Mouse (Mus musculus) layer of hippocampus, adult 9-10 months (tissue): ENCODE data around the gene Pik3cd.

ENCODE experiments used
- DNase-seq: peaks from one replicate; pipeline ENCODE4 v3.0.0; 2022; ENCODE audit warnings: low spot score

The Pik3cd gene

DNA sequence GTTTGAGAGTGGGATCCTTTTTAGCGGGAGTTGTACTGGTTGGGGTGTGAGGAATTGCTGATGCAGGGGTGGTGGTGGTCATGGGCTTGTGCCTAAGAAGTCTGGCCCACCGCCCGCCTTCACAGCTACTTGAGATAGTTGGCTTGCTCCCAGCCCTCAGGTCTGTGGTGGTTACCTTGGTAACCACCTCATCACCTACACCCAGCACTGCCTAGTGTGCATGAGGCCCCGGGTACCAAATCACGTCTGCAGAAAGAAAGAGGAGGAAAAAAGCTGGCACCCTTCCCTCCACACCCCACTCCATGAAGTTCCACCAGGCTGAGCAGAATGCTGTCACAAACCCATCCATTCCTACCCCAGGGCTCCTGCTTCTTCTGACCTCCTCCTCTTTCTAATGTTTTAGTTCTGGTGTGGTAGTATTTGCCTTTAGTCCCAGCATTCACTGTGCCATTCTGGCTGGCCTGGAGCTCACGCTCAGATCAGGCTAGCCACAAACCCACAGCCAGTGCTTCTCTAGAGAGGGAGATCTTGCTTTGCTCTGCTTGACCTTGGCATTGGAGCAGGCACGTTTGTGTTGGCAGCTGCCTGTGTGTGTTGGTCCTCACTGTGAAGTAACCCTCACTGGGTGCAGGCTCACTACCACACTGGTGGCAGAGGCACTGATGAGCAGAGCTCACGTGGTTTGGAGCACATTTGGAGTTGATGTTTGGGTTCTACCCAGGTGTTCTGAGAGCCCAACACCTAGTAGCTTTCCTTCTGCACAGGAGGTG, 92.9 kb downstream of the Pik3cd start:
- no peak for DNase-seq

DNA sequence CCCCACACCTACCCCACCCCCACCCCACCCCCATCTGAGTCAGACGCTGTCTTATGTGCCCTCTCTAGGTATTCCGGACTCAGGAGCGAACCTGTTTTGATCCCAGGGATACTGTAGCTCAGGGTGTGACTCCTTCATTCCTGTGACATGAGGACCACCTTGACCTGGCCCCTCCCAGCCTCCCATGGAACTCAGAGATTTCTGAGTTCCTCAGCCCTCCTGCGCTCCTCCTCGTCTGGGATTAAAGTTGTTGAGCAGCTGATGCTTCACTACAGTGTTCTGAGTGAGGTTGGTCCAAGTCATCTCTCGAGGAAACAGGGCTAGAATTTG, 94.1 kb downstream of the Pik3cd start:
- no peak for DNase-seq

DNA sequence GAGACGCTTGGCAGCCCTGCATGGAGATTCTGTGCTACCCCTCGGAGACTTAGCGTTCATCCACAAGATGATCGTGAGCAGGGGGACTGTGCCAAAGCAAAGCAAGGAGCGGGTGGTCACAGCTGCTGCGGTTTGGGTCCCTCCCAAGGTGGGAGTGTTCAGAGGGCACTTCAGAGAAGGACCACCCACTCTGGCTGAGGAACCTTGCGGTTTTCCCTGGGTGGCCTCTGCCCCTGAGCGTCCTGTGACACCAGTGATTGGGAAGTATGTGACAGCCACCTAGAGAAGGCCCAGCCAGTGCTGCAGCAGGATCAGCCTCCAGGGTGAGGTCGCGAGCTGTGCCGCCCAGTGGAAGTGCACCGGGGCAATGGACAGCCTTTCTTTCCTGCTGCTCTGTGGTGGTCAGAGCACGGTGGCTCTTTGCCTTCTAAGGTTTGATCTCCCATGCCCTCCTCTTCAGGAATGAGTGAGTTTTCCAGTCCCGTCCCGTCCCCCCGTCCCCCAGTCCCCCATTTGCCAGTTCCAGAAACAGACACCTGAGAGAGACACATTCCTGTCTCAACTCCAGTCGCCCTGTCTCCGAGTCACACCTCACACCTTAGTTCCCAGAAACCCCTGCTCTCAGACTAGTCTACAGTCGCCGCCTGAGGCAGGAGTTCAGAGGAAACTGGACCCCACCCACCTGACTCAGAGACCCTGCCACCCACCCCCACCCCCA, 94.6 kb downstream of the Pik3cd start:
- no peak for DNase-seq

DNA sequence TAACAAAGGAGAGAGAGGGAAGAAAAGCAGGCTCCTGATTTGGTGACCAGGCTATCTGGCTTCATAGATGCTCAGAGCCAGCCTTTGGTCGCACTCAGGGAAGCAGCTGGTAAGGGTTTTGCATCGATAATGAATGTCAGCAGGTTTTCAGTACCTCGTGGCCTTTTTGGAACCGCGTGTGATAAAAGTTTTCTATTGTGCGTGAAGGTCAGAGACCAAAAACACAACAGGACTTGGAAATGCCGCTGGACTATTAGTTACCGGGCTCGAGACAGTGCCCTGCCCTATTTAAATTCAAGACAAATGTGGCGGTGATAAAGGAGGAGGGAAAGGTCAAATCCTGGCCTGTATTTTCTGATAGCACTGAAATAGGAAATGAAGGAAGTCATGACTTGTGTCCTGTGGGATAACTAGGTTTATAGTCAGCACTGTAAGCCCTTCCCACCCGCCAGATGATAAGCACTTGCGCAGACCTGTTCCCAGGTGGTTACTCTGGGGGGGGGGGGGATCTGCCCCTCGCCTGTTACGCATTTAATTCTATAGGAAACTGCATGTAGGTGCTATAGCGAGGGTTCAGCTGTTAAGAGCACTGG, 95.5 kb downstream of the Pik3cd start:
- no peak for DNase-seq

DNA sequence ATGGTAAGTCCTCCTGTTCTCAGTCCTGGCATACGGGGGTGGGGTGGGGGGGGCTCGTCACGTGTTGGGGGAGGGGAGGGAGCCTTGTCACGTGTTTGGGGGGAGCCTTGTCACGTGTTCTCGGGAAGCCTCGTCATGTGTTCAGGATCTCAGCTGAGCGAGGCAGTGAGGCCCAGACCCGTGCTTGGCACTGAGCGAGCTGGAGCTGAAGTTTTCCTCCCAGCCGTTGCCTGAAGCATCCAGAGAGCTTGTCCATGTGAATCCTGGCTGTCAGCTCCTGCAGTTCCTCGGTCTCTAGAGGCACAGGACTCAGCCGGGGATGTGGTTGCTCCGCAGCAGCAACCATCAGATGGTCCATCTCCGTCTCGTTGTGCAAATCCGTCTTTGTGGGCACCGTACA, 96.3 kb downstream of the Pik3cd start:
- DNase-seq = no peak

DNA sequence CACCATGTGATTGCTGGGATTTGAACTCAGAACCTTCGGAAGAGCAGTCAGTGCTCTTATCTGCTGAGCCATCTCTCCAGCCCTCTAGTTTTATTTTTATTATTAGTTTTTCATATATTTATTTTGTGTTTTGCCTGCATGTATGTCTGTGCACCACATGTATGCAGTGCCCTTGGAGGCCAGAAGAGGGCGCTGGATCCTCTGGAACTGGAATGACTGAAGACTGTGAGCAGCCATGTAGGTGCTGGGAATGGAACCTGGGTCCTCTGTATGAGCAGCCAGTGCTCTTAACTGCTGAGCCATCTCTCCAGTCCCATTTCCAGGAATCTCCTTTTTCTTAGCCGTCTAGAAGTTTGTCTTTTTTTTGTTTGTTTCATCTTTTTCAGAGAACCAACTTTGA, 97.9 kb downstream of the Pik3cd start:
- DNase-seq = no peak

DNA sequence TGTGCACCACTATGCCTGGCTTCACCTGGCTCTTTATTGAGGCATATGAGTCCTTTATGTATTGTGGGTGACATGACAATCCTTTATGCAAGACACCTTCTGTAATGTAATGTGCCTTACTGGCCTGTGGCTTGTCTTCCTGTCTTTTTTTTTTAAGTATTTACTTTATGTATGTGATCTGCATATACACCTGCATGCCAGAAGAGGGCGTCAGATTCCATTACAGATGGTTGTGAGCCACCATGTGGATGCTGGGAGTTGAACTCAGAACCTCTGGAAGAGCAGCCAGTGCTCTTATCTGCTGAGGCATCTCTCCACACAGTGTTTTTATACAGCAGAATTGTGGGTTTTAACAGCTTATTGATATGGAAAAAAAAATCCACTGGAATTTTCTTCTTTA, 98.5 kb downstream of the Pik3cd start:
- no peak for DNase-seq

DNA sequence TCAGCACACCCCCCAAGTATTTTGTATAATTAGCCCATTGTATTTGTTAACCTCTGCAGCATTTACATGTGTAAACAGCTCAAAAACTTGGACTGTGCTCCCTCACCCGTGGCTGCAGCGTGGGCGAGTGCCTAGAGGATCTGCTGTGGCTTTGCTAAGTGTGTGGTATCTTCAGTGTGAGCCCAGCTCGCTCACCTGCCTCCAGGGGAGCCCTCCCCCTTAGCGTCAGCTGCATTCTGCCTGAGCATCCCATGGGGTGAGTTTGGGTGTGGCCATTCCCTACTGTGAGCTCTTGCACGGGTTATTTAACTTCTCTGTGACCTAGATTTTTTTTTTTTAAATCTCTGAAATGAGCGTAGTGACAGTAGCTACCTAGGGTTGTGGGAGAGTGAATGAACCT, 100.1 kb downstream of the Pik3cd start:
- DNase-seq = no peak

DNA sequence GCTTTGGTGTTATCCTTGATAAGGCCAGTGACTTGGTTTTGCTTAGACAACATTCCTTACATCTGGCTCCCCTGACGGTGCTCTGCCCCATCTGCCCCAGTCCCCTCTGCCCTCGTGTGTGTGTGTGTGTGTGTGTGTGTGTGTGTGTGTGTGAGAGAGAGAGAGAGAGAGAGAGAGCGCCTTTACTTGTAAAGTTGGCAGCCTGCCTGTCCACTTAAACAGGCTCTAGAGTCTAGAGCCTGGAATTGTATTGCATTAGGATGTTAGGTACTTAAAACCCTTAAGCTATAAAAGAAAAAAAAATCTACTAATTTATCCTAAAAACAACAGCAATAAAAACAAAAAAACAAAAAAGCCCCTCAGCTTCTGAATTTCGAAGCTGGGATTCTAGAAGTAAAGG, 100.9 kb downstream of the Pik3cd start:
- no peak for DNase-seq

DNA sequence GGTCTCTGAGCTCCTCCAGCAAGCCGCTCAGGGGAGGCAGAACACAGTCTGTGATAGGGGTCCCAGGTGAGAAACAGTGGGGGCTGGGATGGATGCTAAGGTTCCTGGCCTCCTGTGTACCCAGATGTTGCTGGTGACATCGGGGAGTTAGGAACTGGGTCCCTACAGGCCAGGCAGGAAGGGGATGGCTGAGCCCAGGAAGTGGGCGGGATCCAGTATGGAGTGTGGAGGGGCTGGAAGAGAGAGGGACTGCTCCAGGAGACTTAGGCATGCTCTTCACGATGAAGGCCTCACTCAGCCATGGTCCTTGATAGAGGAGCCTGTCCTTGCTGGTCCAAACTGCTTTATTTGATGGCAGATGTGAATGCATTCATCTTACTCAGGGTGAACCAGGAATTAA, 102.2 kb downstream of the Pik3cd start:
- DNase-seq = no peak

DNA sequence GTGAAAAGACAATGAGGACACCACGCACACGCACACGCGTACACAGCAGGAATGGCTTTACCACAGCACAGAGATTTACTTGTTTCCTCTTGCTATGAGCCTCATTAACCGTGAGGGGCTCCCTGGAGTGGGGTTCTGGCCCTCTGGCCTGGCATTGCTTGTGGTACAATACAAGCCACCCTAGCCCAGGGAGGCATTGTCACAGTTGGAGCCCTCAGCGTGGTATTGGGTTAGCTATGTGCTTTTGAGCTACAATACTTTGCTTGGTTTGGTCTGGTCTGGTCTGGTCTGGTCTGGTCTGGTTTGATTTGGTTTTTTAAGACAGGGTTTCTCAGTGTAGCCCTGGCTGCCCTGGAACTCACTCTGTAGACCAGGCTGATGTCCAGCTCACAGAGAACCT, 102.8 kb downstream of the Pik3cd start:
- no peak for DNase-seq
